Mouse (Mus musculus) midbrain, postnatal 0 days (tissue): ENCODE data around the gene Vwa3b. TPM values are rescaled to one million over a fixed set of nuclear protein-coding genes. Genes with fewer than 3 reads are reported as not detected.

Experiments
- ATAC-seq: fragments of 200-750 bp; cut with Nextera tagmentation; 2 replicates; pipeline ENCODE4 v1.8.0; 2017; ENCODE audit warnings: moderate number of reproducible peaks, mild to moderate bottlenecking, moderate TSS enrichment, moderate library complexity; ENCODE audit not compliant: low FRiP score
- DNase-seq: peaks from one replicate; pipeline ENCODE4 v3.0.0-alpha.2; 2015; ENCODE audit warnings: low spot score
- H3K27ac ChIP-seq: fragments of 300-500 bp; sonication (generic); 2 replicates; pipeline ENCODE4 v1.5.1; 2014; ENCODE audit warnings: low read depth, mild to moderate bottlenecking, low read length, mixed read lengths
- H3K27me3 ChIP-seq: fragments of 300-500 bp; sonication (generic); 2 replicates; pipeline ENCODE4 v1.6.1; 2014; ENCODE audit warnings: low read length, control low read depth, mixed read lengths; ENCODE audit not compliant: insufficient read depth
- H3K36me3 ChIP-seq: fragments of 300-500 bp; sonication (generic); 2 replicates; pipeline ENCODE4 v1.6.1; 2014; ENCODE audit warnings: low read length, control low read depth, mixed read lengths; ENCODE audit not compliant: insufficient read depth
- H3K4me1 ChIP-seq: fragments of 300-500 bp; sonication (generic); 2 replicates; pipeline ENCODE4 v1.6.1; 2014; ENCODE audit warnings: mild to moderate bottlenecking, control low read depth, antibody characterized with exemption, low read length, mixed read lengths; ENCODE audit not compliant: insufficient read depth
- H3K4me2 ChIP-seq: fragments of 300-500 bp; sonication (generic); 2 replicates; pipeline ENCODE4 v1.6.1; 2014; ENCODE audit warnings: low read depth, mild to moderate bottlenecking, low read length, mixed read lengths; ENCODE audit not compliant: poor library complexity, severe bottlenecking
- H3K4me3 ChIP-seq: fragments of 300-500 bp; sonication (generic); 2 replicates; pipeline ENCODE4 v1.5.1; 2014; ENCODE audit warnings: low read depth, mild to moderate bottlenecking, low read length, moderate library complexity
- H3K9ac ChIP-seq: fragments of 300-500 bp; sonication (generic); replicated peaks from 2 replicates; pipeline ENCODE4 v1.6.1; 2014; ENCODE audit warnings: mild to moderate bottlenecking, low read length, moderate library complexity, mixed read lengths; ENCODE audit not compliant: poor library complexity, severe bottlenecking
- H3K9me3 ChIP-seq: fragments of 300-500 bp; sonication (generic); 2 replicates; pipeline ENCODE4 v1.6.1; 2016; ENCODE audit warnings: low read length, control low read depth
- CTCF ChIP-seq: IDR thresholded peaks from 2 replicates; pipeline ENCODE4 v1.5.1; 2016; ENCODE audit warnings: antibody characterized with exemption, mild to moderate bottlenecking
- WGBS: fragments of 180-500 bp; shearing (Covaris S2); extraction: QIAGEN DNeasy Blood & Tissue Kit; methylation state at CpG from one replicate; pipeline ENCODE4 v1.1.7; 2014; 5-methylcytosine and 5-hydroxymethylcytosine counted together
- polyA plus RNA-seq: library from polyadenylated mRNA; unstranded; fragments of >200 nt; fragmentation: Nextera tagmentation; extraction: Ambion mirVana; gene quantifications from 2 replicates; pipeline ENCODE4 v1.2.1, GENCODE M21; 2015
- total RNA-seq: library from RNA; depleted of rRNA; stranded (reverse); fragments of >200 nt; gene quantifications from 2 replicates; pipeline ENCODE4 v1.2.3, GENCODE M21; 2014; rRNA removed

Vwa3b gene
- total and polyA plus RNA-seq, 2 experiments from 2014 or later: 1.1 to 1.6 TPM

DNA sequence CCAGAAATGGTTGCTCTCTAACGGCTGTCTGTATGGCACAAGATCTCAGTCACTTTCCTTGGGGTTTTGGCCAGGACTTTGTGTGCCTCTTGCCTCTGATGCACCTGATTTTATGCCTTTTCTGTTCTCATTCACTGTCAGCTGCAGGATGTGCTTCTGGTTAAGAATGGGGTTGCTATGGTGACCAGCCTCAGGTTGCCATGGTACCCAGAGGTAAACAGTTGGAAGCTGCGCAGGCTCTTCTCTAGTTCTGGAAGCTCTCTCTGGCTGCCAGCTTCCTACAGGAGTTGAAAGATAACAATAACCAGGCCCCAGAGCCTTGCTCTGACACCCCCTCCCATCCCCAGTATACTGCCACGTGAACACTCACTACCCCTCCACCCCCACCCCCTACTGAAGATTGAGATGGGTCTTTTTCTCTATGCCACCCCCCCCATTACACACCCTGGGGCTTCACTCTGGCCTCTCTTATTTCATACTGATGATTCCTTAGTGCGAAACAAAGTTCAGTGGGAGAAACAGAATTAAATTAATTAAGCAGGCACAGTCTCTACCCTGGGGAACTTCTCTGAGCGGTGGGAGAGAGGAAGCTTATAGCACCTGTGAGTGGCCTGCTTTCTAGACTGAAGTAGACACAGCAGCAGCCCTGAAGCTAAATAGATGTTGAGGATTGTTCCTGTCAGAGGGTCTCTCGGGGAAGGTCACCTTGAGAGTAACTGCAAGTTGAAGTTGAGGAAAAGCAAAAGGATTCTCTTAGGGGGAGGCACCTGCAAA is 193.9 kb downstream of the Vwa3b start:
- no peak overlapping the region for H3K4me3 ChIP-seq
- DNase-seq (peak; percentile 93), ATAC-seq (peak; percentile 95)
- no peaks in the 10 kb centered on the region for H3K36me3 ChIP-seq
- H3K27me3 ChIP-seq: no peaks in the 10 kb centered on the region
- no peak for TF ChIP-seq CTCF
- H3K4me1 ChIP-seq: peaks cover 18% of the 10 kb centered on the region
- WGBS: 21% methylated on average over 6 of the region's 6 CpGs
- peak overlapping the region; percentile 72 for H3K27ac ChIP-seq
- H3K9me3 ChIP-seq: no peaks in the 10 kb centered on the region
- peak overlapping the region; percentile 20 for H3K4me2 ChIP-seq
- H3K9ac ChIP-seq: no peak overlapping the region

DNA sequence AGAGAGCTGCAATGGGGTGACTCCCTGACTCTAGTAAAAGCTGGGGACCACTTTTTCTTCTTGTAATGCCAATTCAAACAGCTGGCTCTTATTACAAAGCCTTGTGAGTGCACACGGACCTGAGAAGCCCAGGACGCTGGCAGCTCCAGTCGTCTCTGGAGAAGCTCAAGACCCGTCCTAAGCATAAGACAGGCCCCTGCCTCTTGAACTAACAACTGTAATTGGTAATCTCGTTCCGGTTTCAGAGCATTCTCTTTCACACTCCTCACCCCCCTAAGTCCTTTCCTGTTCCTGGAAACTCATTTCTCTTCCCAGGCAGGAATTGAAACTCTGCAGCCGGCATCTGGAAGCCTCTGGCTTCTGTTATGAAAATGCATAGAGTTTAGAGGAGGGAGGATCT is 195.6 kb downstream of the Vwa3b start:
- H3K9ac ChIP-seq: no peak overlapping the region
- H3K27ac ChIP-seq: no peak overlapping the region
- H3K9me3 ChIP-seq: no peaks in the 10 kb centered on the region
- H3K4me1 ChIP-seq: peaks cover 18% of the 10 kb centered on the region
- no peak for TF ChIP-seq CTCF
- WGBS: 65% methylated on average over 7 of the region's 7 CpGs
- no peak overlapping the region for H3K4me2 ChIP-seq
- ATAC-seq (no peak), DNase-seq (no peak)
- H3K4me3 ChIP-seq: no peak overlapping the region
- H3K27me3 ChIP-seq: no peaks in the 10 kb centered on the region
- H3K36me3 ChIP-seq: no peaks in the 10 kb centered on the region

DNA sequence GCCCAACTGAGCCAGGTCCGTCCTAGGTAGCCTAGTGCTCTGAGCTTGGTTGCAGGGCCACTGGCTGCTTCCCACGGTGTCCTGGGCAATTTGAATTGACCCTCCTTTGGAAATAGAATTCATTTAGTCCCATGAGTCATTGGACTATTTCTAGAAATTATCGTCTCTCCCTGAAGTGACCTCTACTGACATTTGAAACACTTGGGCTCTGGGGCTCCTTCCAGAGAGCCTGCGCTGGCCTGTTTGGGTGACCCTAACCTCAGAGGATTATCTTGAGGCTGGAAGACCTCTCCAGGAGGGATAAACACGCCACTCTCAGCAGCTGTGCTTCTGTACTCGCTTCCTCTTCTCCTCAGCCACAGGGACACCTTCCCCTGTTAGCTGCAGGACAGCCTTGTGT is 204.0 kb downstream of the Vwa3b start:
- WGBS: 72% methylated on average over 6 of the region's 6 CpGs
- Histone ChIP-seq H3K9ac (no peak overlapping the region), H3K4me3 (no peak overlapping the region), H3K9me3 (no peaks in the 10 kb centered on the region), H3K4me1 (no peaks in the 10 kb centered on the region), H3K27me3 (no peaks in the 10 kb centered on the region), H3K27ac (no peak overlapping the region), H3K36me3 (no peaks in the 10 kb centered on the region), H3K4me2 (no peak overlapping the region)
- DNase-seq: no peak
- no peak for ATAC-seq
- TF ChIP-seq CTCF: no peak

DNA sequence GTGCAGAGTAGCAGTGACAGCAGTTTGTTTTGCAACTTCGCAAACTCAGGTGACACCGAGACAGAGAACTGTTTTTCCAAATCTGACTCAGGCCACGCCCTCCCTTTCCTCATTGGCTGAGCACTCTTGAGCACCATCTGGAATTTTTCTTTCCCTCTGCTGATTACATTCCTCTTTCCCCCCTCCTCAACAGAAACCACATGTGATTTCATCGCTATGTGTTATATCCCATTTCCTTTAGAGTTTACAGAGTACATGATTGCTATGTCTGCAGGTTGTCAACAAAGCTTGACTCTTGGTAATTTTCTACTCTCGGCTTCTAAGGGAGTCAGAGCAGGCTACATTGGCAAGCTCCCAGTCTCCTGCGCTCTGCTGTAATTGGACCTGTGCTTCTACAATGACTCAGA is 204.9 kb downstream of the Vwa3b start:
- Histone ChIP-seq H3K27ac (no peak overlapping the region), H3K4me3 (no peak overlapping the region), H3K36me3 (no peaks in the 10 kb centered on the region), H3K9me3 (no peaks in the 10 kb centered on the region), H3K4me1 (no peaks in the 10 kb centered on the region), H3K9ac (no peak overlapping the region), H3K27me3 (no peaks in the 10 kb centered on the region), H3K4me2 (no peak overlapping the region)
- 72% methylated on average over 6 of the region's 6 CpGs for WGBS
- no peak for ATAC-seq
- no peak for DNase-seq
- no peak for TF ChIP-seq CTCF

Other genes with a start within 250 kb of the Vwa3b start
- gene Tmem131, start 82.9 kb upstream of the Vwa3b start, total RNA-seq: 25.8 and 36.8 TPM in 2 replicates
- 8.6 and 11.1 TPM in 2 replicates for gene Tmem131, start 82.9 kb upstream of the Vwa3b start, polyA plus RNA-seq
- gene Cnga3, start 187.8 kb downstream of the Vwa3b start, total RNA-seq: 0.71 and 0.90 TPM in 2 replicates
- 0.42 and 0.62 TPM in 2 replicates for gene Cnga3, start 187.8 kb downstream of the Vwa3b start, polyA plus RNA-seq